Mouse (Mus musculus) cerebellum, adult 2 months (tissue): ENCODE results near the gene Shcbp1l.

Source experiments
- CTCF ChIP-seq: fragments of 200-500 bp; IDR thresholded peaks from 2 replicates; pipeline ENCODE4 v1.5.1; 2011; ENCODE audit warnings: low read depth, mild to moderate bottlenecking, control low read depth, low read length, moderate library complexity, borderline replicate concordance; ENCODE audit not compliant: insufficient read depth
- POLR2A ChIP-seq: fragments of 200-500 bp; IDR thresholded peaks from 2 replicates; pipeline ENCODE4 v1.6.1; 2011; ENCODE audit warnings: low read length, control low read depth, borderline replicate concordance; ENCODE audit not compliant: insufficient read depth

GRCm38 (mm10) chr1:153446120-153446831 is 21.3 kb downstream of the Shcbp1l start:
- TF ChIP-seq POLR2A: no peak
- no peak for TF ChIP-seq CTCF
